In genomic region chr10:10949172-10949571, GRCm38 (mm10) we compare ENCODE assay signal across 30 mouse cellular contexts.
DNase-seq lines count a peak whose midpoint lies in the region; ATAC-seq and TF ChIP-seq lines count a peak whose summit lies in the region.
"Had no signal": no experiment of that assay in that cellular context is flagged by ENCODE, and none has a peak within 500 bp of the region (broad histone marks: within the 10 kb centered on the region; RNA-seq: fewer than 3 reads in every experiment).

No protein-coding gene starts in this region.

- no peak for TF ChIP-seq POLR2A in cortical plate, adult 2 months (IDR thresholded peaks at IDR 0.05; ENCODE audit: extremely low read depth, insufficient read depth, low read length)

- H3K9me3 ChIP-seq in forebrain, embryonic 14.5 days (replicated peaks; ENCODE audit: control insufficient read depth, low read length) = no peaks in the 10 kb centered on the region
- no peaks in the 10 kb centered on the region for H3K9me3 ChIP-seq in forebrain, embryonic 11.5 days (ENCODE audit: control insufficient read depth, low read length)
- H3K9me3 ChIP-seq: G1E; hindbrain, embryonic 10.5 days; hindbrain, embryonic 15.5 days; liver, embryonic 13.5 days; megakaryocyte, embryonic 14.5 days; midbrain, embryonic 12.5 days; neural tube, embryonic 12.5 days had no signal

- DNase-seq in forebrain, embryonic 14.5 days (ENCODE audit: low spot score) = peak; percentile 23
- no peak for DNase-seq in forebrain, embryonic 11.5 days (ENCODE audit: low spot score)
- DNase-seq in layer of hippocampus, adult 2 months (ENCODE audit: low spot score in 2 of 2) = peak in 1 of 2 experiments; percentile 76
- DNase-seq in layer of hippocampus, postnatal 10 days (ENCODE audit: low spot score in 2 of 2) = no peak
- peak; percentile 29 to 51 for DNase-seq in left cerebral cortex, adult 9 months (ENCODE audit: low spot score in 2 of 2)
- DNase-seq in left cerebral cortex, postnatal 36 days (ENCODE audit: low spot score in 2 of 2) = no peak
- no peak for DNase-seq in liver
- DNase-seq: adrenal gland, adult 8-10 months; cerebellum, adult 11-12 months; cerebellum, postnatal 10 days; gastrocnemius, postnatal 10 days; heart, postnatal 14 days; kidney, adult 11 months; kidney, postnatal 14 days; liver, embryonic 13.5 days; lung, adult 18-20 months; lung, postnatal 4 days; right cerebral cortex, postnatal 14 days; thymus, postnatal 14 days had no signal

- ATAC-seq in forebrain, embryonic 14.5 days = no peak
- no peak for ATAC-seq in forebrain, embryonic 11.5 days (replicated peaks; ENCODE audit: low FRiP score)
- ATAC-seq: inflammation-experienced regulatory T-cells, adult 6 months; lung, postnatal 0 days had no signal

- intact Hi-C loops in left cerebral cortex, postnatal 36 days (cut with DNase I) = no loop called here

- H3K27me3 ChIP-seq in forebrain, embryonic 14.5 days (replicated peaks; ENCODE audit: control insufficient read depth, insufficient read depth, low read length) = no peaks in the 10 kb centered on the region
- H3K27me3 ChIP-seq in forebrain, embryonic 11.5 days (ENCODE audit: control insufficient read depth, insufficient read depth, low read length) = no peaks in the 10 kb centered on the region
- H3K27me3 ChIP-seq: hindbrain, embryonic 15.5 days; liver, embryonic 13.5 days; megakaryocyte, embryonic 14.5 days; midbrain, embryonic 12.5 days; neural tube, embryonic 12.5 days had no signal

- H3K4me3 ChIP-seq in forebrain, embryonic 14.5 days (ENCODE audit: low read depth, low read length) = no peak overlapping the region
- no peak overlapping the region for H3K4me3 ChIP-seq in forebrain, embryonic 11.5 days (ENCODE audit: low read depth, low read length)
- H3K4me3 ChIP-seq in layer of hippocampus, adult 2 months = no peak overlapping the region
- H3K4me3 ChIP-seq in cortical plate, adult 2 months (ENCODE audit: insufficient read depth, low read length) = no peak overlapping the region
- H3K4me3 ChIP-seq: erythroblast, embryonic 14.5 days; hindbrain, embryonic 10.5 days; hindbrain, embryonic 15.5 days; liver, embryonic 13.5 days; megakaryocyte, embryonic 14.5 days; midbrain, embryonic 12.5 days; myocyte; neural tube, embryonic 12.5 days had no signal

- H3K36me3 ChIP-seq in forebrain, embryonic 14.5 days (ENCODE audit: control insufficient read depth, insufficient read depth, low read length) = no peaks in the 10 kb centered on the region
- no peaks in the 10 kb centered on the region for H3K36me3 ChIP-seq in forebrain, embryonic 11.5 days (ENCODE audit: control insufficient read depth, insufficient read depth, low read length)
- H3K36me3 ChIP-seq: G1E; hindbrain, embryonic 10.5 days; hindbrain, embryonic 15.5 days; liver, embryonic 13.5 days; midbrain, embryonic 12.5 days; neural tube, embryonic 12.5 days had no signal

- WGBS in forebrain, embryonic 14.5 days = 82% methylated on average over 3 of the region's 3 CpGs
- WGBS in forebrain, embryonic 11.5 days = 85% methylated on average over 3 of the region's 3 CpGs

- no peak overlapping the region for H3K9ac ChIP-seq in forebrain, embryonic 14.5 days (ENCODE audit: low read length)
- no peak overlapping the region for H3K9ac ChIP-seq in forebrain, embryonic 11.5 days (ENCODE audit: low read length)
- H3K9ac ChIP-seq: hindbrain, embryonic 15.5 days; liver, embryonic 13.5 days; midbrain, embryonic 12.5 days; neural tube, embryonic 12.5 days had no signal

- no peak overlapping the region for H3K4me2 ChIP-seq in forebrain, embryonic 14.5 days (ENCODE audit: low read length)
- H3K4me2 ChIP-seq in forebrain, embryonic 11.5 days (ENCODE audit: low read depth, low read length, severe bottlenecking) = no peak overlapping the region
- H3K4me2 ChIP-seq: hindbrain, embryonic 15.5 days; liver, embryonic 13.5 days; midbrain, embryonic 12.5 days; neural tube, embryonic 12.5 days had no signal

- no peak overlapping the region for H3K27ac ChIP-seq in forebrain, embryonic 14.5 days (ENCODE audit: low read depth, low read length)
- H3K27ac ChIP-seq in forebrain, embryonic 11.5 days (ENCODE audit: low read depth, low read length) = no peak overlapping the region
- peak overlapping the region; percentile 88 for H3K27ac ChIP-seq in layer of hippocampus, adult 2 months
- H3K27ac ChIP-seq in cortical plate, adult 2 months (ENCODE audit: insufficient read depth, low read length) = peak overlapping the region; percentile 92
- H3K27ac ChIP-seq: hindbrain, embryonic 10.5 days; hindbrain, embryonic 15.5 days; liver, embryonic 13.5 days; midbrain, embryonic 12.5 days; neural tube, embryonic 12.5 days had no signal

- H3K4me1 ChIP-seq in forebrain, embryonic 14.5 days (ENCODE audit: control insufficient read depth, insufficient read depth, low read length) = no peaks in the 10 kb centered on the region
- no peaks in the 10 kb centered on the region for H3K4me1 ChIP-seq in forebrain, embryonic 11.5 days (replicated peaks; ENCODE audit: control insufficient read depth, insufficient read depth, low read length)
- peaks cover 6% of the 10 kb centered on the region for H3K4me1 ChIP-seq in cortical plate, adult 2 months (ENCODE audit: control insufficient read depth, insufficient read depth, low read length)
- H3K4me1 ChIP-seq: hindbrain, embryonic 10.5 days; hindbrain, embryonic 15.5 days; liver, embryonic 13.5 days; megakaryocyte, embryonic 14.5 days; midbrain, embryonic 12.5 days; neural tube, embryonic 12.5 days had no signal

- no peak for TF ChIP-seq CTCF in layer of hippocampus, adult 2 months (conservative IDR thresholded peaks at IDR 0.05)
- TF ChIP-seq CTCF in cortical plate, adult 2 months (IDR thresholded peaks at IDR 0.05; ENCODE audit: extremely low read depth, insufficient read depth, low read length) = no peak

Comparison
In these comparisons a context has a peak if more than half of its experiments do, and no peak if none do; other contexts are left out.
1. DNase-seq: peak in forebrain, embryonic 14.5 days (single experiment) and left cerebral cortex, adult 9 months (2 of 2); none in forebrain, embryonic 11.5 days (single experiment), layer of hippocampus, postnatal 10 days (0 of 2), left cerebral cortex, postnatal 36 days (0 of 2) and liver (single experiment).
2. H3K27ac ChIP-seq: peak in layer of hippocampus, adult 2 months (single experiment) and cortical plate, adult 2 months (single experiment); none in forebrain, embryonic 14.5 days (single experiment) and forebrain, embryonic 11.5 days (single experiment).